Mouse (Mus musculus): ENCODE measurements at regions not wholly inside any gene's neighbourhood (a gene's known extent, or its start where the extent isn't known, plus 50 kb on each side); places are given as distances from the start of the nearest gene placed in this dataset.

DNA sequence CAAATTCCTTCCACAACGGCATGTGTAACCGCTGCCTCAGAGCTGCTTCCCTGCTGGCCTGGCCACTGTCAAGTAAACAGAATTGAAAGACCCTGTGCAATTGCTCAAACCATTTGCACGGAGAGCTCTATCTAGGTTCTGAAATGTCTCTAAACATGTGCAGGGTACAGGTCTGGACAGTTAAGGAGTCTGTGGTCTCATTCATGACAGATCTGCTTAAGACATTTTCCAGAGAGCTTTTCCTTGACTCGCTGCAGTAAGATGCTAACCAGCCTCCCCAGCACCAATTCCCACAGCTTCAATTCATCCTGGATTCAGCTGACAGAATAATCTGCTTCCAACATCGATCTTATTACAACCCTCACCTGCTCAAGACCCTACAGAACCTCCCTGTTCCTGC lies 235.1 kb upstream of the Mpped2 start:
- DNase-seq, result no peak

GRCm38 (mm10) chr2:106461021-106461420 lies 232.0 kb upstream of the Mpped2 start:
- no peak for DNase-seq

GRCm38 (mm10) chr2:106461490-106461889 lies 231.6 kb upstream of the Mpped2 start:
- no peak for DNase-seq

DNA sequence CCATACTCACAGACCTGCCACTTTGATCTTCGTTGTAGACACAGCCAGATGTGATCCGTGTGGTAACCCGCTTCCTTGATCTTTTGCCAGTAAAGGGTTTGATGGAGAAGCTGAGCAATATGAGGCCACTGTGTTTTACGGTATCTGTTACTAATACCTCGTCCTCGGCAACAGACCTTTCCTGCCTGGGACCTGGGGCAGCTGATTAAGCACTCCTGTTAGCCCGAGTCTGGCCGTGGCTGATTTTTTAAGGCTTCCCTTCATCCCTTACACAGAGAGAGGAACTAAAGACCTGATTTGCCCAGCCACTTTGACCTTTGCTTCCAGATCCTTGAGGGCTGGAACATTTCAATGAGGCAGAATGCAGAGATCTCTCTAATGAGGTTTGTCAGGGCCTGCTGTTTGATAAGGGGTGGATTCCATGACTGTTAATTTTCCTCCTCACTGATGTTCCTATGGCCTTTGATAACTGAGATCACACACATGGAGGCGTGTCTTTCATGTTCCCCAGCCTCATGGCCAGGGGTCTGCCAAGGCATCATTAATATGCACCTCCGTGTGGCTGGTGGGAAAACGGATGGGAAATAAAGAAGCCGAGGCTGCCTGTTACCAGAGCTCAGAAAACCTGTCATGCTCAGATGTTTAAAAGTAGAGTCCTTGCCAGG lies 231.0 kb upstream of the Mpped2 start:
- DNase-seq, result no peak

- DNase-seq, result no peak
These were observed 228.0 kb upstream of the Mpped2 start for GRCm38 (mm10) chr2:106465055-106465454.

- no peak for DNase-seq
These were observed 227.2 kb upstream of the Mpped2 start for GRCm38 (mm10) chr2:106465831-106466230.

DNA sequence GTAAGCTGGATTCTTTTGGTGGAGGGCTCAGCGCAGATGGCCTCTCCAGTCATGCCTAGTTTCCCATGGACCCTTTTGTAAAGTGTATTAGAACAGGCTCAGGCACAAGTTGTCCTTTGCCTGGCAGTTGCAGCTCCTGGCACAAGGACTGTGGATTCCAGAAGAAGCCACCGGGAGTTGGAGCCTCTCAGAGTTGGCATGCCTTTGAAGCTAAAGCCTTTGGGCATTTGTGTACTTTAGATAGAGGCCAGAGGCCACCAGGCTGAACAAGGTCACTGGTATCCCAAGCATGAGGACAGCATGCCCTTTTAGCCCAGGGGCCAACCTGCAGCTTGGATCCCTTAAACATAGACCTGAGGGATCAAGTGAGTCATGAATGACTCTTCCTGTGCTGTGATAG lies 223.9 kb upstream of the Mpped2 start:
- DNase-seq, result no peak

GRCm38 (mm10) chr2:106473458-106473857 lies 219.6 kb upstream of the Mpped2 start:
- DNase-seq, result no peak

- DNase-seq, result no peak
These were observed 215.1 kb upstream of the Mpped2 start for GRCm38 (mm10) chr2:106477991-106478390.

DNA sequence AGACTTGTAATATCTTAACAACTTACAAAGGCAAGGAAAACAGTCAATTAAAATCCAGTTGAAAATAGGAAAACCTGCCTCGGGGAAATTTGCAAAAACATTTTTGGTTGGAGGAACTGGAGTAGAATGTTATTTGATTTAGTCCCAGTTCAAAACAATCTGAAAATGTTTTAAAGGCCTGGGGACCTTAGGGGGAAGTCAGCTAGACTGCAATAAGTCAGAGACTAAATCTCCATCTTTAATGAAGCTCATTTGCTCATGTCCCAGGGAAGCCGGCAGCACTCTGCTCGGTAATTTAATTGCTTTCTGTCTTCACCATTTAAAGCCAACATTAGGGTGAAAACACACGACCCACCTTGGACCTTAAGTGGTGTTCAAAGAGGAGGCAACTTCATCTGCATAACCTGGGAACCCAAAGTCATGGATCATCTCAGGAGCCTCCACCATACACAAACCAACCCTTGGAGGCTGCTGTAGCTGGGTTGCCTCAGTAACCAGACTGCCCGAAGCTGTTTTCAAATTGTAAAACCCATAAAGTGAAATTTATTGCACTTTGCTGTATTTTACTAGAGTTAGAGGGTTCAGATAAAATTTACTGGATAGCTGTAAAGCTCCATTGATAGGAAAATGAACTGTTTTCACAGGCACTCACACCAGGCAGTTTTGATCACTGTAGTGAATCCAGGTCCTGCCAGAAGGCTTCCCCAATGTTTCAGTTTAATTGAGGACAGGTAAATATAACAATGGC lies 205.6 kb upstream of the Mpped2 start:
- DNase-seq, result no peak

GRCm38 (mm10) chr2:106498735-106499134 lies 194.3 kb upstream of the Mpped2 start:
- no peak for DNase-seq

DNA sequence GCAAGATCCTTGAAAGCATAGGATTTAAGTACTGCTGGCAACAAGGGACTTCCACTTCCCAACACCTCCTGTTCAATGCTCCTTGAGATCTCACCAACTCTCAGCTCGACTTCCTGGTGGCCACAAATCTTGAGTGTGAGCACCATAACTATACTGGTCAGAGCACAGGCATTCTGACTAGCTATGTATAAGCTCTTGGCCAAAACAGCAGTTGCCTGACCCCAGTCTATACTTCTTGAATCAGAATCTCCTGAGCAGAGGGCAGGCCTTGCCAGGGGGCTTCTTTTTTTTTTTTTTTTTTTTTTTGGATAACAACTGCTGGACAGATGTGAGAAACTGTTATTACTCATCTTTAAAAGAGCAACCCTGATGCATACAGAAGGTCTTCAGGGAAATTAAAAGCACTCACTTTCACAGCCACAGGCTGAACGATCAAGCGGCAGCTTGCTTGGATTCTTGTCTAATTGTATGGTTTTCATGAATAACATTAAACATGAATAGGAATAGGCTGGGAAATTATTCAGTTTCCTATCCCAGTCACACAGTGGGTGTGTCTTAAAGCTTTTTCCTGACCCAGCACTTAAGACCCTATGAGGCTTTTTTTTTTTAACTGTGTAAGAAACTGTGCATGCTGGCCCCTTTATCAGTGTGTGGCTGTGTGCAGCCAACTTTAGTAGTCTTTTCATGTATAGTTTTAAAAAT lies 193.7 kb upstream of the Mpped2 start:
- DNase-seq, result no peak

DNA sequence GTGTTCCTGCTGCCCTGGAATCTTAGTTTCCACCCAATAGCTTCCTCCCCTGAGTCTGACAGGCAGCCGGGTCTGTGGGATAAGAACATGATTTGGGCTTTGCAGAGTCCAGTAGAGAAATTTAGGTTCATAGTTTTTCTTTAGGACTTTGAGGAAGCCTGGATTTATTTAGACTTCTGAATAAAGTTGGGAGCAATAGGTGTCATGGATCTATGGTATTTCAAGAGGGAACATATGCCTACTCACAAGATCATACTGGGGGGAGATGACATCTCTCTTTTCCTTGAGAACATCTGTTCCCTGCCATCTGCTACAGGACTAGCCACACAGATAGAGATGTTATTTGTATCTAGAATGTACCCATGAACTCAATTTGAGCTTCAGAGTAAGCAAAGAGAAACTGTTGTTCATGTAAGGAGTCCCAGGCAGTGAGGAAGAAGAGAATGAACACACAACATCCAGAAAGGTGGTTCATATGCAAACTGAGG lies 188.1 kb upstream of the Mpped2 start:
- DNase-seq, result no peak

DNA sequence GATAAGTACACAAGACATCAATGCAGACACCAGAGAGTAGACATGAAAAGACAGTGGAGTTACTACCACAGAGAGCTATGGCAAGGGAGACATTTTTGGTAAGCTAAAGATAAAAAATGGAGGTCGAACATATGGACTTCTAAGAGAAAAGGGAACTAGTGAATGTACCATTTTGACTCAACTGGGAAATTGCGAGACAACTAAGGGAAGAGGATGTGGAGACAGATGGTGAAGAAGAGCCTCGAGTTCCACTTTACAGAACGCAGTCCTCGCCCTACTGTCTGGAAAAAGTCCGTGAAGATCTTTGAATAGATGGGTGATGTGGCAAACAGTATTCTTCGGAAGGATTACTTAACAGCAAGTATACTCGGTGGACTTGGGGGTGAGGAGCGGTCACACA lies 181.2 kb upstream of the Mpped2 start:
- DNase-seq, result no peak

DNA sequence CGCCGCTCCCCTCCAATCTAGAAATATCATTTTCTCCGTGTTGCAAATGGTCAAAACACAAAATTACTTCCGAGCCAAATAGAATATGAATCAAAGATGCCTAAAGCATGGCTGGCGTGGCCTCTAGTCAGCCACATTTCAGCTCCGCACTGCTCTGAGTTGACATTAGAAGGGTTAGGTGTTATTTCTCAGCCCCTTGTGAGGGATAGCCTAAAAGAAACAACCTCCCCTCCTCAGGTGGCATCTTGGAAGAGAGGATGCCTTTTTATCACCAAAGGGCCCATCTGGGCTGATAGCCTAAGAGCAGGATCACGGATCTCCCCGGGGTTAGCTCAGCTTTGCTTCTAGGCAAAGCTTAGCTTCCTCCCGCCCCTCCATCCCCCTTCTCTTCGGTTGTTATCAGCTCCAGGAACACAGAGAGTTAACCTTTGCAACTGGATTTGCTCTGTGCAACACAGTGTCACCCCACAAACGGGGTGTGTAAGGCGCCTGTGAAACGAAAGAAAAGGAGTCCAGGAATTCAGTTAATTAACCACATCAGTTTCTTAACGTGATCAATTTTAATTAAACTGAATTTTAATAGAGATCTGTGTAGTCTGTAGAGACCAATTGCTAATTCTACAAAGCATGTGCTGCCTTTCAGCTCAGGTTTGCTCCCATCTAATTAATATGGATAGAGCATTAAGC lies 180.6 kb upstream of the Mpped2 start:
- no peak for DNase-seq

DNA sequence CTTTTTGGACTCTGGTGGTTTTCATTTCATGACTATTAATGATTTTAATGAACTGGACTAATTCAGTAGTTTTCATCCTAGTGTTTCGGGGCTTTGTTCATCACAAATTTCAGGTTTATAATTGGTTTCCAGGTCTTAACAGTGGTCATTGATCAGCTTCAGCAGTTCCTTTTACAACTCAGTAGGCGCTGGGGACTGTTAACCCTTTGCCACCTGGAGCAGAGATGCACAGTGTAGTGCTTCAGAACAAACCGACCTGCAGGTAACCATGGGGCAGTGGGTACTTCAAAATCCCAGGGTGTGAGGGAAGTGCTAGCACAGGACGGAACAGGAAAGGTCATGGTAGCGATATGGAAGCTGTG lies 180.1 kb upstream of the Mpped2 start:
- no peak for DNase-seq

- peak; percentile 65 for DNase-seq
These were observed 175.8 kb upstream of the Mpped2 start for GRCm38 (mm10) chr2:106517224-106517623.

DNA sequence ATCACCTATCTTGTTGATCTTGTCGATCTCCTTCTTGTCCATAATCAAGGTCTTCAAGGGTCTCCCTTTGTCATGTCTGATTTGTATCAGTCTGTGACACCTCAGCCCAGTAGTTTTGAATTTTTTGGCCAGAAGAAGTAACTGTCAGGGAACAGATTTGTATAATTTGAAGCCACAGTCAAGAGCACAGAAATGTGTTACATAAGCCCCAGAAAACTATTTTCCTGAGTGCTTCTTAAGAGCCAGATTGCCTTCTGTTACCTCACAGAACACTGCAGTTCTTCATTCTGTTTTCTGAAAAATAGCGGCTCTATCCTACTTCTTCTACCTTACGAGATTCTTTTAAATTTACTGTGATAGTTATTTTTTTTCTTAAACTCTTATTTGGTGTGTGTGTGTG lies 170.1 kb upstream of the Mpped2 start:
- no peak for DNase-seq

DNA sequence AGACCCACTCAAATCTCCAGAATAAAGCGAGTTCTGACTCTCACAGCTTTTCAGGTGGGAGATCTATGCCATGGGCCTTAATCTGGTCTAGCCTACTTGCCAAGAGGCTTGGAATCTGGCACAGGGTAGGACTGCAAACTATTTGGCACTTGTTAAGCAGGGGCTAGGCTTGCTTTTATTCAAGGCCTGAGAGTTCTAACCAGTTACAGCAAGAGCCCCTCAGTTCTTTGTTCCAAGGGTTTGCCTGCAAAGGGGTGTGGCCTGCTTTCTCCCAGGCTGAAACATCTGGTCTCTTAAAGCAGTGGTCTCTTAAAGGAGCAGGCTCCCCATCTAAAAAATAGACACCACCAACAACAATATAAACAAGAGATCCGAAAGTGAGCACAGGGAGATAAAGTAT lies 166.1 kb upstream of the Mpped2 start:
- no peak for DNase-seq

DNA sequence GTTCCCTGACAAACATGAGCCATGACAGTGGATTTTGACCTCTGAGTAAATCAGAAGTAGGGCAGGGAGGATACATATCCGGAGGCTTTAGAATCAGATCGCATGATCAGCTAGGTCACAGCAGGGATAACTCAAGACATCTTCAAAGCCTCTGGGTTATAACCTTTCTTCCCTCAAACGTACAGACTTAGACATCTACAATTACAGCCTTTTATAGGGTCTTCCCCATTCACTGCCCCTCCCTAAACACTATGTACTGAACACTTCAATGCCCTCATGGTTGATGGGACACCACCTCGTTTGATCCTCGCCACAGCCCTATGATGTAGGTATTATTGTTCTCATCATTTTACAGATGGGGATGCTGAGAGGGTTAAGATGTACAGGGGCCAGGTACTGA lies 163.8 kb upstream of the Mpped2 start:
- DNase-seq, result no peak

DNA sequence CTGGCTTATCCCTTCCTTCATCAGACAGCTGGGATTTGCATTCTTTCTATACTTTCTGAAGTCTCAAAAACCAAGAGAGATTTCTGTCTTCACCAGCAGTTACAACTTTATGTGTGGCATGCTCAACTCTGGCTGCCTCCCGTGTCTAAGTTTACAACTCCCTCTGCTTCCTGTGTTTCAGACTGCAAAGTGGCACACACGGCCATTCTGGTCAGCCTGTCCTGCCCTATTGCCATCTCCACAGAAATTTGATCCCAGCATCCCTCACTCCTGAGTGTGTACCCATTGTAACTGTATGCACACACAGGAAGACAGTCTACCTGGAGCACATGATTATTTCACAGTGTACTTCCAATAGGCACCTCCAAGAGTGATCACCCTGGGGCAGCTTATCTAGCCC lies 163.3 kb upstream of the Mpped2 start:
- DNase-seq, result no peak

GRCm38 (mm10) chr2:106538329-106538728 lies 154.7 kb upstream of the Mpped2 start:
- no peak for DNase-seq

DNA sequence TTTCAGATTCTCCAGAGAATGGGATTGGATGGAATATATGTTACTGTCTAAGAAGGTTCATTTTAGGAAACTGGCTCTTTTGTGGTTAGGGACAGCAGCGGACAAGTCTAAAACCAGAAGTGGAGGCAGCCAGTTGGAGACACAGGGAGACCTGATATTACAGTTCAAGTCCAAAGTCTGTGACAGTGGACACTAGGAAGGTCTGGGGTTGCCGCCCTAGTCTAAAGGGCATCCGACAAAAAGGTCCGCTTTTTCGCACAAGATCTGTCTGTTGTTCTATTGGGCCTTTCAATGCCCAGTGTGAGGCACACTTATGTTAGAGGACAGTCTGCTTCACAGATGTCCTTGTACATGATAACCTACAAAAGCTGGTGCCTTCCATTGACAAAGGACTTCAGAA lies 152.9 kb upstream of the Mpped2 start:
- DNase-seq, result no peak
